Mouse (Mus musculus): Measurements from ENCODE around the gene Cyp3a41b.
"Not testable (repeated sequence)": the region's sequence is repeated elsewhere in the genome, so short reads cannot be mapped to it uniquely, and the experiment has no call there.

The Cyp3a41b gene

GRCm38 (mm10) chr5:145584630-145585029 is at the start of gene Cyp3a41b:
Gene Cyp3a41b, minus strand, starts transcription at chr5:145584730.
- DNase-seq (ENCODE audit: extremely low spot score, low read depth, low spot score): not testable (repeated sequence)

DNA sequence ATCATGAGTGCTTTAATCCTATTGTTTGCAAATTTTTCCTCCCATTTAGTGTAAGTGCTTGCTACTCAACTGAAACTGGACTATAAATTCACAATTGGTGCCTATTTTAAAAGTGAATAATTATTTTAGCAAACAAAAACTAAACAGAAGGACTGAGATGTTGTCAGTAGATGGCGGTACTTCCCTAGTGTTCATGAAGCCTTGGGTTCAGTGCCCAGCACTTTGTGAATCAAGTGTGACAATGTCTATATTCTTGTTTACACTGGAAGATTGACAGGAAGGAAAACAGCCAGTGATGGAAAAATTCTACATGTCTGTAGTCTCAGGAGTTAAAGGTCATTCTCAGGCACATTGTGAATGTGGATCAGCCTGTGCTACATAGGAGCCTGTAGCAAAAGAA is 47.8 kb upstream of the Cyp3a41b start:
- not testable (repeated sequence) for DNase-seq (ENCODE audit: extremely low spot score, low read depth, low spot score)

- DNase-seq (ENCODE audit: extremely low spot score, low read depth, low spot score): not testable (repeated sequence)
Measured at GRCm38 (mm10) chr5:145604891-145605290, 20.4 kb upstream of the Cyp3a41b start.

- DNase-seq (ENCODE audit: extremely low spot score, low read depth, low spot score): not testable (repeated sequence)
Measured at GRCm38 (mm10) chr5:145597851-145598250, 13.3 kb upstream of the Cyp3a41b start.

- not testable (repeated sequence) for DNase-seq (ENCODE audit: extremely low spot score, low read depth, low spot score)
Measured at GRCm38 (mm10) chr5:145577321-145577720, 7.2 kb downstream of the Cyp3a41b start.

DNA sequence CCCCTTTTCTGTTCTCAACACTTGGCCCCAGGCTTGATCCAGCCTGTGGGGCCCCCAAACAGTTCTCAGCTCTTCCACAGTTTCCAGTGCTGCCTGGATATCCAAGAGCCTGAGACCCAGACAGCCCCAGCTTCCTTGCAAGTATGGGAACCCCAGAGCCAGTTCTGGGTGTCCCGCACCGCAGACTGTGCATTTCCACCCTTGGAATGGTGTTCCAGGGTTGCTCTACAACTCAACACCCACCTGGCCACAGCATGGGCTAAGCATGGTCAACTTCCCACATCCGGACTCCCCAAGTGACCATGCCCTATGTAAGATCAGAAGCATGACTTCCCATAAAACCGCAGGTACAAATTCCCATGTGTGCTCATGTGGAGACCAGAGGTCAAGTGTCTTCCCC is 8.9 kb downstream of the Cyp3a41b start:
- DNase-seq (ENCODE audit: extremely low spot score, low read depth, low spot score): not testable (repeated sequence)

DNA sequence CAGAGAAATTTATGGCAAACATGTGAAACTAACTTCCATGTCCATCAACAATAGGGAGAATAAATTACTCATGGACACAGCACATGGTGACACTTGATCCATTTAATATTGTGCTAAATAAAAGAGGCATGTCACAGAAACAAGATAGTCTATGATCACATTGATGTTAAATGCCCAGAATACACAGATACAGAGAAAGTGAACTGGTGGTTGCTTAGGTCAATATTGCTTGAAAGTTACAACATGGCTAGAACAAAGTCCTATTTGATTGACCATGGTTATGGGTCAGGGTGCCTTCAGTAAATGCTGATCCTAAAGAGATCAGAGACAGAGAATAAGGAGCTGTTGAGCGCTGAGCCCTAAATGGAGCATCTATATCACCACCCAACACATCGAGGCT is 12.6 kb downstream of the Cyp3a41b start:
- not testable (repeated sequence) for DNase-seq (ENCODE audit: extremely low spot score, low read depth, low spot score)

Measured in hindlimb bud, embryonic 11.5 days (tissue).